21 mouse cellular contexts compared by ENCODE assay signal in the genomic region with DNA sequence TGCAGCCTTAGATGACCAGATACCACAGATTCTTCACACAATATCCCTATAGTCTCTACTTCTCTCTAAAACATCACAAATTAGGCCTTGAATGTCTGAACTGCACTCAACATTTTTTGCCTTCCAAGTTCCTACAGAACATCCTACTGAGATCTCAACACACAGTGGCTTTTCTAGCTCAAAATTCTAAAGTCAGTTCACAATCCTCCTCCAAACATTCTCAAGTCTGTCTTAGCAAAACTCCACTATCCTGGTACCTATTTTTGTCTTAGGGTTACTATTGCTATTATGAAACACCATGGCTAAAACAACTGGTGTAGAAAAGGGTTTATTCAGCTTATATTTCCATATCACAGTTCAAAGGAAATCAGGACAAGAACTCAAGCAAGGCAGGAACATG.
"Had no signal": no experiment of that assay in that cellular context is flagged by ENCODE, and none has a peak within 500 bp of the region (broad histone marks: within the 10 kb centered on the region; RNA-seq: fewer than 3 reads in every experiment).

No protein-coding gene starts in this region.

- ATAC-seq: hindbrain, embryonic 16.5 days; hindbrain, postnatal 0 days; inflammation-experienced regulatory T-cells, adult 6 months; intestine, embryonic 15.5 days; intestine, embryonic 16.5 days; intestine, postnatal 0 days had no signal

- DNase-seq: heart, postnatal 10 days; heart, postnatal 14 days; heart, postnatal 36 days; heart, postnatal 4 days; kidney, adult 11 months; kidney, adult 18-20 months; kidney, adult 2 months; kidney, adult 8-10 months; kidney, adult 9 months; kidney, postnatal 10 days; kidney, postnatal 14 days; kidney, postnatal 36 days; kidney, postnatal 4 days; layer of hippocampus, adult 9-11 months; layer of hippocampus, postnatal 36 days had no signal
